Mouse (Mus musculus): ENCODE results near the gene Gucy2f.
"Not testable (repeated sequence)": the region's sequence is repeated elsewhere in the genome, so short reads cannot be mapped to it uniquely, and the experiment has no call there.

Gucy2f gene

DNA sequence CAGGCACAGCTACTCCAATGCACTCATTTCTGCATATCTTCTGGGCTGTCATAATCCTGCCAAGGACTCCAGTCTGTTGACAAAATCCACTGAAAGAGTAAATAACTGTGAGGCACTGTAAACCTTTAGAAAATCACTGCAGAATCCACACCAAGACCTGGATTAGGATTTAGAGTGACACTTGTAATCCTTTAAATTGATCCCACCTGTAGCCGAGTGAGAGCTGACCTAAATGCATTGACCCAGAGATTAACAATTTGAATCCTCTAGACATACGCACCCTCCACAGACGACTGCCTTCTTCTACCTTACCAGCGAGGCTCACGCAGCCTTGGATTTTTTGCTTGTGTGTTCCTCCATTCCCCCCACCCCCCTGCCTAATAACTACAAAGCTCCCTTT is at the start of gene Gucy2f:
Gucy2f (minus strand) TSS at position 101 of the 400 bp plus-strand sequence.
- no peak for DNase-seq (ENCODE audit: low spot score in 2 of 2)

DNA sequence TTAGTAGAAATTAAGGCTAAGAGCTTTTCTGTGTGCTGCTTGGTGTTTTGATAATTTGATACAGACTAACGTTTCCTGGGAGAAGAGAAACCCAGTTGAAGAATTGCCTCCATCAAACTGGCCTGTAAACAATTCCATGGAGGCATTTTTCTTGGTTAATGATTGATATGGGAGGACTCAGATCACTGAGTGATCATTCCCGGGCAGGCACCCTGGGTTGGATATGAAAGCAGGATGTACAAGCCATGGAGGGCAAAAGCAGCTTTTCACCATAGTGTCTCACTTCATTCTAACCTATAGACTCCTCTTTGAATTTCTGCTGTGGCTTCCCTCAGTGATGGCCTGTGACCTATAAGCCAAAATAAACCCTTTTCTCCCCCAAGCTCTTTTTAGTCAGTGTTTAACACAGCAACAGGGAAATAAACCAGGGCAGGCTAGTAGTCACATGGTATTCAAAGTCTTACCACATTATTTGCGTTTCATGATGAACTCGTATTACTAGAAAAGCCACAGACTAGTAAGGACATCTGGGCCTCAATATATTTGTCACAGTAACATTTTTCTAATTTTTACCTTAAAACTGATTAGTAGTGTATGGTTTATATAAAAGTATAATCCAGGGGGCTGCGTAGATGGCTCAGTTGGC is 49.1 kb upstream of the Gucy2f start:
- no peak for DNase-seq (ENCODE audit: low spot score in 2 of 2)

DNA sequence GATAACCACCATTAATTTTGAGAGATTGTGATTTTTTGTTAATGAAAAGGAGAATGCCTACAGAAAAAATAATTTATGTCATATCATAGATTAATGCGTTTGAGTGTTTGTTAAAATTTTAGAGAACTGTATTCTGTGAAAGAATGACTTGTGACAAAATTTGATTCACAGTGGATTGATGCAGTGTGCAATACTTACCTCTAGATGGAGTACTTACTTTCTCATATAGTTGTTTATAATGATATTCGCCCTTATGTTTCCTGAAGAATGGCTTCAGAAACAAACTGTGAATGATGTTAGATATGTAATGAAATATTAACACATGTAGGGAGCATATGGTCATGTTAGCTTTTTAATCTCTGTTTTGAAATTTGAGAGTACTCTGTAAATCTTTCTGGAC is 40.4 kb upstream of the Gucy2f start:
- no peak for DNase-seq (ENCODE audit: low spot score in 2 of 2)

DNA sequence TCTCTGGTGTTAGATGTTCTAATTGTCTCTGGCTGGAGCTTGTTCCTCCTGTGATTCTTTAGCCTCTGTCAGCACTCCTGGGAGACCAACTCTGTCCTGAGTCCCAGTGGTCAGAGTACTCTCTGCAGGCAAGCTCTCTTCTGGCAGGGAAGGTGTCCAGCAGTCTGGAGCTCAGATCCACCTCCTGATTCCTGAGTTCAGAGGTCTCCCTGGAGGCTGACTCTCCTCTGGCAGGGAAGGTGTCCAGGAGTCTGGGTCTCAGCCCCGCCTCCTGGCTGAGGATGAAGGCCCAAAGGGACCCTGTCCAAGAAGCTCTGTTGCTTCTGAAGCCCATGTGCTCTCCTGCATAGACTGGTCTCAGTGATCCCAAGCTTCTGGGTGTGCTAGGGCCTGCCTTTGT is 39.4 kb upstream of the Gucy2f start:
- not testable (repeated sequence) for DNase-seq (ENCODE audit: low spot score in 2 of 2)

DNA sequence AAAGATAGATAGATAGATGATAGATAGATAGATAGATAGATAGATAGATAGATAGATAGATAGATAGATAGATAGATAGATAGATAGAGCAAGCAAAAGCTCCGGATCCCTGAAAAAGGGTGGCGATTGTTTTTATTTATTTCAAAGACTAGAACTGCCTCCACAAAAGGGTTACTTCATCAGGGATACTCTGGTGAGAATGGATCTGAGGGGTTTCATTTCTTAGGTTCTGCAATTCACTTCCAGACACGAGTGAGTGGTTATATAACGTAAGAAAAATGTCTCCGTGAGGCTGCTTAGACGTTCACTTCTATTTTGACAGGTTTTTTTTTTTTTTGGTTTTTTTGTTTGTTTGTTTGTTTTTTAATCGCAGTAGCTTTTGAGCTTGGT is 32.0 kb upstream of the Gucy2f start:
- DNase-seq (ENCODE audit: low spot score in 2 of 2), result no peak

DNA sequence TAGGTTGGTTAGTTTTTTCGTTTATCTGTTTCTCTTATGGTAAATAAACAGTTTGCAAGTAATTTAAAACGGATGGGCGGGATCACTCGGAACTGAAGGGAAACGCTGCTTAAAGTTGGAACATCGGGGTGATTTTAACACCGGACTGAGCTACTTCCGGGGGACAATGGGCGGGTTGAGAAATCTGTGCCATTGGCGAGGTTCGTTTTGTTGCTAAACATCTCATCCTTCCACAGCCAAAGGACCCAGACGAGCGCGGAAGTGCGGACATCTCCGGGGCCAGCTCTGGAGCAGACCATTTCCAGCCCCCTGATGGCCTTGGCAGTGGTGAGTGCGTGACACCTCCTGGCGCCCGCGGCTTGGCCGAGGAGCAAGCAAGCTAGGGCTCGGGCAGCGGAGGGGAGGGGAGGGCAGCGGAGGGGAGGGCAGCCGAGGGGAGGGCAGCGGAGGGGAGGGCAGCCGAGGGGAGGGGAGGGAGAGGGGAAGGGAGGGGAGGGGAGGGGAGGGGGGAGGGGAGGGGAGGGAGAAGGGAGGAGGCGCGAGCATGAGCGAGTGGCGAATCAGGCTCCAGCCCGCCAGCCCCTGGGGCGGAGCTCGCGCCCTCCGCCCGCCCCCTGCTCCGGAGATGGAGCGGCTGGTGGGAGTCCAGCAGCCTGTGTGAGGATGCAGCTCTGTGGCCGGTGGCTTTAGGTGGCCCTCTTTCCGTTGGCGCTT is 31.5 kb upstream of the Gucy2f start:
- DNase-seq (ENCODE audit: low spot score in 2 of 2), result peak; percentile 55 to 64

DNA sequence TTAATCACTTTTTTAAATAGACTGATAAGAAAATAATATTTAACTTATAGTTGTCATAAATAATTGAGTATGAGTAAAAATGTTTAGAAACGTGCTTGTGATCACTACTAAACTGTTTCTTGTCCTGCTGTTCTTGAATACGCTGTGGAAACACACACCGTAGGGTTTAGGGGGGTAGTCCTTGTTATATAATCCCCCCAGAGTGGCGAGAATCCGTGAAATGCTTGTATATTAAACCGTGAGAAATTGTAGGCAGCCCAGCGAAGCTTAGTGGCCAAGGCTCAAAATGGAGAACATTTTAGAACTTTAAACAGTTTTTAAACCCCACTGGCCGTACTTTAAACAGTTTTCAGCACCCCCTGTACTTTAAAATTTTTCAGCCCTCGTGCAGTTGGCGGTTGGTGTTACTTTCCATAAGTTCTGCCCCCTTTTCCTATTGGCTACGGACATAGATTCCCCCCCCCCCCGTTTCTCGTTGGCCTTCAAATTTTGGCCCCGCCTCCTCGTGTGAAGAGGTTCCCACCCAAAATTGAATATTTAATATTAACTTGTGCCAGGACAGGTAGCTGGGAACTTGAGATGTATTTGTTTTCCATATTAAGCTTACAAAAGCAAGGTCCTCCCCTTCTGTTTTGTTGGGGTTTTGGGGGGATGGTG is 30.8 kb upstream of the Gucy2f start:
- DNase-seq (ENCODE audit: low spot score in 2 of 2), result no peak

DNA sequence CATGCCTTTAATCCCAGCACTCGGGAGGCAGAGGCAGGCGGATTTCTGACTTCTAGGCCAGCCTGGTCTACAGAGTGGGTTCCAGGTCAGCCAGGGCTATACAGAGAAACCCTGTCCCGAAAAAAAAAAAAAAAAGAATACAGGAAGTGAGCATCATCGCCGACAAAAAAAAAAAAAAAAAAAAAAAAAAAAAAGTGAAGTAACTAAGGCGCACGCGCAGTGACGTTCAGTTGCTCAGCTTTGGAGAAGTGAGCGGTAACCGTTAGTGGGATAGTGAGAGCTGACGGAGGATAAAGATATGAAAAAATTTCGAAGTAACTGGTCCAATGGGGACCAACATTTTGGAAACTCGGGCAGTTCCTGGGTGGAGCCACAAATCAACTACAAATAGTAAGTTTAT is 29.8 kb upstream of the Gucy2f start, which contains the start of gene Nxt2:
Nxt2 (plus strand) TSS at position 229 of the 400 bp plus-strand sequence.
- no peak for DNase-seq (ENCODE audit: low spot score in 2 of 2)

DNA sequence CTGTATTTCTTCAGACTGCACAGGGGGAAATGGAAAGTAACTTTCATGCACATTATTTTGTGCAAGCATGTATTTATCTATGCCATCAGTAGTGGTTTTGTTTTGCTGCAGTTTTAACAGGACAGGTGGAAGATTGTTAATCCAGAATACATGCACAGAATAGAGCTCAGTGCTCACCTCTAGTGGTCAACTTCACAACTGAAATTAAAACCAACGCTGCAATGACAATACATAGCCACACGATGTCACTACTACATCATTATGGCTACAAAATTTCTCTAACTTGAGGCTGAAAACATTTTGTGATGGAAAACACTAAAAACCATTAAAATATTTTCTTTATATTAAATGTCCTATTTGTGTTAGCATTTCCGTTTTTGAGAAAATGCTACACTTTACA is 3.6 kb upstream of the Gucy2f start:
- DNase-seq (ENCODE audit: low spot score in 2 of 2), result peak; percentile 15 to 69

DNA sequence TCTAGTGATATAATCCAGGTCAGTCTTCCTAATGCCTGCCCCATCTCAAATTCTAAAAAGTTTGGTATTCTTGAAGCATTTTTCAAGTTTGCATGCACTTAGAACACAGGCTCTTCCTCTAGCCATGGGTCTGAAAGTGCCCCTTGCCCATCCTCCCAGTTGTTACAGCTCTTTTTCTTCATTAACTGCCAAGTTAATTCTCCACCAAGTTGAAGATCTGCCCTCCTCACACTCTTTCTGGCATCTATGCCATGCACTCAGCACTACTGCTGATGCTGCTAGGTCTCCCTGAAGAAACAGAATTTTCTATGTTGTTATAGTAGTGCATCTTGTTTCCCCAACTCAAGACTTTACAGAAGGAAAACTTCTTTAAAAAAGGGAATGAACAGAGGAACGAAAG is 1.2 kb downstream of the Gucy2f start:
- no peak for DNase-seq (ENCODE audit: low spot score in 2 of 2)

DNA sequence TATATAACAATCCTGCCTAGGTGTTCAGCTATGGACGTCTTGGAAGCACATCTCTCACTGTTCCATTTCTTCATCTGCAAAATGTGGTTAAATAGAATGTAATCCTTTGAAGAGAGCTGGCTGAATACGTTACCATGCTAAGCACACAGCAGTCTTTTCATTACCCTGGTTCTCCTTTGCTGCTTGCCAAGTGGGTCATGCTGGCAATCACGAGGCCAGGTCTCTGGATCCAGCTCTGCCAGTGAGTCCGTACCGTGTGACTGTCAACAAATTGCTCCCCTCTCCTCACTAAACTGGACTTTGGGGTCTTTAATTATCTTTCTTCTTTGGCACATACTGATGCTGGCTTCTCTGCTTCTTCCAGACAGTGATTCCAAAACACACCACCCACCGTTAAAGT is 2.3 kb downstream of the Gucy2f start:
- DNase-seq (ENCODE audit: low spot score in 2 of 2), result no peak

DNA sequence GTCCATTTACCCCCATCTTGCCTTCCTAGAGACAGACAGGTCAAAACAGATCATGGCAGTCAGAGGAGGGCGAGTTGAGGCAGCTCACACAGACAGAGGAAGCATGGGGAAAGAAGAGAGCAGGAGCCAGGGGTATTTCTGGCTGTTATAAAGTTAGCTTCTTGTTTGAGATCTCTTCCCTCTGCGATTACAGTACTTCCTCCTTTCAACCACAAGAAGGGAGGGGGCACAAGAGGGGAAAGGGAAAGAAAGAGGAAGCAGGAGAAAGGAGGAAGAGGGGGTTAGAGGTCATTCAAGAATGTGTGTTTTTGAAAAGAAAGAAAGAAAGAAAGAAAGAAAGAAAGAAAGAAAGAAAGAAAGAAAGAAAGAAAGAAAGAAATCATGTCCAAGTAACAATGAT is 6.4 kb downstream of the Gucy2f start:
- no peak for DNase-seq (ENCODE audit: low spot score in 2 of 2)

DNA sequence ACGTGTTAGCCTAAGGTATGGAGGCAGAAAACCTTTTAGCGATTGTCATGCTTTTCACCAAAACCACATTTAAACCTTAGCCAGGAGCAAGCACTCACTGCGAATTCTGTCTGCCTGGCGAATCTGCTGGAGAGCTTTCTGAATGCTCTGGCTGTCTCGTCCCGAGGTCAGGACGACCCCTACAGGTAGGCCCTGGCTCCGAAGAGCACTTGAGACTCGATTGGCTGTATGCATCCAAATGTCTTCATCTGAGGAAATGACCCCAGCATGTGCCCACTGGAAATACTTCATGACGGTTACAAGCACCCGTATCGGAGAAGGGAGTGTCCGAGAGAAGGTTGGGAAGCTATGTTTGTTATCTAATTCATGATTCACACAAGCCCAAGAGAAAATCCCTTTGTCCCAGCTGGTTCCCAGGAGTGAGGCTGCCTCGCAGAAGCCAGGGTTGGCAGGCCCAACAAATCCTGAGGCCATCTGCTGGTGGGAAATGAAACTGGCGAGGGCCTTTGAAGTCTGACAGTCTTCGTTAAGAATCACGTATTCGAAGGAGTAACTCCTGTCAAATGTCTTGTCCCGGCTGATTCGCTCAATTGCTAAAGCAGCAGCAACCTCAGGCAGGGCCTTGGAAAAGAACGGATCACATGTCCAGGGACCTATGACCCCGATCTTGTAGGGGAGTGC is 7.6 kb downstream of the Gucy2f start:
- peak; percentile 21 to 49 for DNase-seq (ENCODE audit: low spot score in 2 of 2)

DNA sequence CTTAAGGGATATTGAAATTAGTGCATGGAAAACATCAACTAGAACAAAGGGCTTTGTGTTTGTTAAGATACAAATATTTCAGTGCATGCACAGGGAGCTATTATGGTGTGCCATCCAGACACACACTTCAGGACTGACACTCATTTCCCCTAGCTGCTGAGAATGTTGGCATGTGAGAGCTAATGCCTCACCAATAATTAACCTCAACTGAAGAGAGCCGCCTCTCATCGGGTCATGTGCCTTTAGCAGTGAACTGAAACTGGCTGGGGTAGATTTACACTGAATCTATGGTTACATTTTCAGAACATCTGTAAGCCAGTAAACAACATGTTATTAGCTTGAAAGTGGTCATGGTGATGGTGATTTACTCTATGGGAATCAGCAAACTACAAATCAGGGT is 14.7 kb downstream of the Gucy2f start:
- DNase-seq (ENCODE audit: low spot score in 2 of 2), result no peak

DNA sequence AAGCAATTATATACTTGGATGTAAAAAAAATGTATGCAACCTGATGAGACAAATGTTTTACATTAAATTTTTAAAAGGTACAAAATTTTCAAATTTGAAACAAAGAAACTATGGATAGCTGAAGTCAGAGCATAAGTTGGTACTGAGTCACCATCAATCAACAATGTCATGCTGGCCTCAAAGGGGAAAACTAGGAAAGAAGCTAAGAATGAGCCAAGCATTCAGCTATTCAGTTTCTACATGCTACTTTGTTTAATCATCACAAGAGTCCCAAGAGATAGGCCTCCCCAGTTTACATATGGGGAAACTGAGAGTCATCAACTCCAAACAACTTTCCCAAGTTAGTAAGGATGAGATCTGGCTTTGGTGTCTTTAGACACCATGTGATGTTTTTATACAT is 19.8 kb downstream of the Gucy2f start:
- DNase-seq (ENCODE audit: low spot score in 2 of 2), result no peak

DNA sequence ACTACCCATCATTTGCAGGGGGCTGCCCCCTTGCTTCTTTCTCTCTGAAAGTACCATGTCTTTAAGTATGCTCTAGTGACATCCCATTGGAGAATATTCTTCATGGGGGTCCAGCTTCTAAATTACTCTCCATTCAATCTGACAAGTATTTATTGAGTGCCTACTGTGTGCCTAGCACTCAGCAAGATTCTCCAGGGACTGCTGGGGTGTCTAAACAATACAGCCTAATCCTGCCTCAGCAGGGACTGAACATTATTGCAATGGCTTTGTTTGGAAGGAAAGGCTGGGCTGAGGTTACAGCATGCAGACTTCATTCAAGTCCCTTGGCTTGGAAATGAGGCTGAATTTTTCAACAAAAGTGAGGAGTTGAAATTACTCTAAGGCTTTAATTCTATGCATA is 81.0 kb downstream of the Gucy2f start:
- no peak for DNase-seq (ENCODE audit: low spot score in 2 of 2)

DNA sequence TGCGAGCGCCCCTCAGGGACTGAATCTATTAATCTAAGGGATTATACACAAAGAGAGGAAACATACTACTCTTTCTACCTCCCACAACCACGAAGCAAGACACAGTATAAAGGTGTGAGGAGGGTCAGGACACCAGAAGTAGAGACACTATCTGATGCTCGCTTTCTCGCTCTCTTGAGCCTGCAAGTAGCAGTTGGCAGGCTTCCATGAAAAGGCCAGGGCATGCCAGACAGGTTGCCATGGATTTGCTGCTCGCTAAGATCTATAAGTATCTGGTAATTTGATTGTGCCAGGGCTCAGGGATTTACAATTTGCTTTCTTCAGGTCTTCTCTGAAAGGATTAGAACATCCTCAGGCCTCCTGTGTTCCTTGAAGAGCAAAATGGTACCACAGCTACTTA is 85.5 kb downstream of the Gucy2f start:
- DNase-seq (ENCODE audit: low spot score in 2 of 2), result no peak

DNA sequence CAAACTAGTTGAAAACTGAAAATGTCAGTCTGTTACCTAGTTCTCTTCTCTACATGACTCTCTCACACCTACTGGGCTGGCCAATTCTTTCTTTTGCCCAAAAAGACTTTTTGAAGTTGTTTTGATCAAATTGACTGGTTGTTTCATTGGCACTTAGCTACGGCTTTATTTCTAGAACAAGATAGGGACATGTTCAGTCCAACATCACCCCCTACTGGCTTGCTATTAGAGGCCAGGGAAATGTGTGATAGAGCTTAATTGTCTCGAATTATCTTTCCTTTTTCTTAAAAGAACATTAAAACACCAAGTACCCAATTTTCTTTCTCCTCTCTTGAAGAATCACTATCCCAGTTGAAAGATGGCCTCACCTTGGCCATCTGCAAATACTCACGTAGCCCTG is 99.8 kb downstream of the Gucy2f start:
- DNase-seq (ENCODE audit: low spot score in 2 of 2), result peak in 1 of 2 experiments; percentile 34

DNA sequence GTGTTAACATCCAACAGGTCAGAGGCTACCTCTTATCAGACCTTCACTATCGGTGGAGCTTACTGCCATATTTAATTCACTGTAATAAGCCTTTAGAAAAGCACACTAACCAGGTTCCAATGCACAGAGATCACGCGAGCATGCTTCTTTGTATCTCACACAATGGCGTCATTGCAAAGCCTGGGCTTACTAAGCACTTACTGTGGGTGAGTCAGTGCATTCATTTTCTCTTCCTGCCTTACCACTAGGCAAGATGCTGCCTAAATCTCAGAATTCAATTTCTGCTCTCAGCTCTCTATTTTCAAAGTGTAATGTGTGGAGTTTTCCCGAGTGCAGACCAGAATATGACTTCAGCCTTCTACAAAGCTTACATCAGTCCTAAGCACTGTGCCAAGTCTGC is 101.2 kb downstream of the Gucy2f start:
- DNase-seq (ENCODE audit: low spot score in 2 of 2), result no peak

DNA sequence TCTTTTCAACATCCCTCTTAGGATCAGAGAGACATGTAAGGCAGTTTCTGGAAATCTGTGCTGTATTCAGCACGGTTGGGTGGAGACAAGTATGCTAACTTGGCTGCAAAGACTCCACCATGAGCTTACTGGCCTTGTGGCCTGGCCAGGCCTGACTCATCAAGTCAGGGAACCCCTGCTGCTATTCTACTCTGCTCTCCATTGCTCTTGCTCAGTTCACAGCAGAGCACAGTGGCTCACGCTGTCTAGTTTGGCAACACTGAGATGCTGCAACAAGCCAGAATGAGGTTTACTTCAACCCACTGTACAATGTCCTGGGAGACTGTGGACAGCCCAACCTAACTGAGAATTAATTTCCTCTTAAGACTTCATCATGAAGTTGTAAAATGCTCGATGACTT is 134.1 kb downstream of the Gucy2f start:
- no peak for DNase-seq (ENCODE audit: low spot score in 2 of 2)
